Mouse (Mus musculus): ENCODE measurements at regions not wholly inside any gene's neighbourhood (a gene's known extent, or its start where the extent isn't known, plus 50 kb on each side); places are given as distances from the start of the nearest gene placed in this dataset.

DNA sequence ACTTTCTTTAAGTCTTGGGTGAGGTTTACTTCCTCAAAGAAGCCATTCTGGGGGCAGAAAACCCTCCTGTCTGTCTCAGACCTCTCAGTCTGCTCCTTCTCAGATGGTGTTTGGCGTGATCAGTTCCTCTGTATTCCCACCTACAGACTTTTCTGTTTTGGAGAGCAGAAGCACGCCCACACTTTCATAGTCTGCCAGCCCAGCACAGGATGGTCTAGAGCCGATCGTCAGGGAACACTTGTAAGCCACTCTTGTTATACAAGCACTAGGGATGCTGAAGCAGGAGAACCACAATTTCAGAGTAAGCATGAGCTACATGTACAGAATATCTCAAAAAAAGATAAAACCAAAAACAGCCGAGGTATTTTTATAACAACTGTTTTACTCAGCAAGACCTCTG lies 410.4 kb downstream of the Efna5 start:
- Histone ChIP-seq H3K9me3 (ENCODE audit: control insufficient read depth, low read length) (no peaks in the 10 kb centered on the region), H3K27ac (ENCODE audit: low read length) (no peak overlapping the region), H3K4me1 (ENCODE audit: control insufficient read depth, insufficient read depth, low read length) (no peaks in the 10 kb centered on the region), H3K4me3 (ENCODE audit: low read length) (no peak overlapping the region), H3K27me3 (replicated peaks; ENCODE audit: control insufficient read depth, insufficient read depth, low read length) (no peaks in the 10 kb centered on the region), H3K36me3 (ENCODE audit: control insufficient read depth, insufficient read depth, low read length) (no peaks in the 10 kb centered on the region), H3K4me2 (ENCODE audit: low read depth, low read length) (no peak overlapping the region), H3K9ac (ENCODE audit: low read depth, low read length) (no peak overlapping the region)
- WGBS, result 90% methylated on average over 5 of the region's 5 CpGs
- no peak for ATAC-seq

DNA sequence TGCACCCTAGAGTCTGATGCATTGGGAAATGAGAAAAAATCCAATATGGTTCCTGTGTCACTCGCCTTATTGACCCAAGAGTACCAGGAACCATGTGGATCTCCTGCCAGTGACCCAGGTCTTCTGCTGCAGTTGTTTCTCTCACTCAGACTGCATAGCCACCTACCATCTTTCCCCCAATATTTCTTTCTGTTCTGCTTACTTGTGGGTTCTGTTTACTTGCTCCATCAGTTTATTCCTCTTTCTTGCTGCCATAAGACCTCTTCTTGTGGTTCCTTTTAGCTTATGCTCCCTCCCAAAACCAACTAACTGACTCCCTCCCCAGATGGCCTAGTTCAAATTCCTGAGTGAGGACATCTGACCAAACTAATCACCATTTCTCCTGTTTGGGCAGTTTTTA lies 411.8 kb downstream of the Efna5 start:
- no peaks in the 10 kb centered on the region for H3K4me1 ChIP-seq (ENCODE audit: control insufficient read depth, insufficient read depth, low read length)
- no peaks in the 10 kb centered on the region for H3K27me3 ChIP-seq (replicated peaks; ENCODE audit: control insufficient read depth, insufficient read depth, low read length)
- no peak for ATAC-seq
- no peak overlapping the region for H3K4me3 ChIP-seq (ENCODE audit: low read length)
- H3K4me2 ChIP-seq (ENCODE audit: low read depth, low read length), result no peak overlapping the region
- no peak overlapping the region for H3K27ac ChIP-seq (ENCODE audit: low read length)
- 93% methylated on average over 1 of the region's 1 CpGs for WGBS
- H3K36me3 ChIP-seq (ENCODE audit: control insufficient read depth, insufficient read depth, low read length), result no peaks in the 10 kb centered on the region
- no peaks in the 10 kb centered on the region for H3K9me3 ChIP-seq (ENCODE audit: control insufficient read depth, low read length)
- H3K9ac ChIP-seq (ENCODE audit: low read depth, low read length), result no peak overlapping the region

DNA sequence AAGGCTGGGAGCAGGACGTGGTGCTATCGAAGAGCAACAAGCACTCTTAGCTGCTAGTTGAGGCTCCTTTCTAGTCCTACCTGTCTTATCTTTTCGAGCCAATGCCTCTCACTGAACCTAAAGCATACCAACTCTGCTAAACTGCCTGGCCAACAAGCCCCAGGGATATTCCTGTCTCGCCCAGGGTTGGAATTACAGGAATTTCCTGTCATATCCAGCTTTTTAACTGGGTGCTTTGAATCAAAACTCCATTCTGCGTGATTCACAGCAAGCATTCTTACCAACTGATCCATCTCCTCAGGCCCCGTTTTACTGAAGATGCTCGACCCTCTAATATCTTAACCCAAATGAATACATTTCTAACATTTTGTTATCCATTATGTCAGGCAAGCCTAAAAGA lies 412.3 kb downstream of the Efna5 start:
- WGBS, result 81% methylated on average over 7 of the region's 7 CpGs
- no peak for ATAC-seq
- H3K36me3 ChIP-seq (ENCODE audit: control insufficient read depth, insufficient read depth, low read length), result no peaks in the 10 kb centered on the region
- no peak overlapping the region for H3K9ac ChIP-seq (ENCODE audit: low read depth, low read length)
- no peak overlapping the region for H3K4me2 ChIP-seq (ENCODE audit: low read depth, low read length)
- no peaks in the 10 kb centered on the region for H3K4me1 ChIP-seq (ENCODE audit: control insufficient read depth, insufficient read depth, low read length)
- no peaks in the 10 kb centered on the region for H3K9me3 ChIP-seq (ENCODE audit: control insufficient read depth, low read length)
- no peaks in the 10 kb centered on the region for H3K27me3 ChIP-seq (replicated peaks; ENCODE audit: control insufficient read depth, insufficient read depth, low read length)
- no peak overlapping the region for H3K27ac ChIP-seq (ENCODE audit: low read length)
- H3K4me3 ChIP-seq (ENCODE audit: low read length), result no peak overlapping the region

DNA sequence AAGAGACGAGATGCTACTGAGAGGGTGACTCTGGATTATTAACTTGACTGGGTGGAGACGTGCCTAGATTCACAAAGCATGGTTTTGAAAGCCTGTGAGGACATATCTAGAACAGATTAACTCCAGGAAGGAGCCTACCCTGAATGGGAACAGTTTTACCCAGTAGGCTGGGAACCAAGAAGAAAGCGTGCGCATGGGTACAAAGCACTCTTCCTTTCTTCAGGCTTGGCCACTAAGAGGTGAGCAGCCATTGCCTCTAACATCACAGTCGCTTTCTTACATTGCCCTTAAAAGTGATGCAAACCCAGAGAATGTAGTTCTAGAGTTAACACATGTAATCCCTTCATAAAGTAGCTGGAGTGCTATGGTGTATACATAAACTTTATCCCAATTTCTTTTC lies 414.0 kb downstream of the Efna5 start:
- H3K27me3 ChIP-seq (replicated peaks; ENCODE audit: control insufficient read depth, insufficient read depth, low read length), result no peaks in the 10 kb centered on the region
- no peak overlapping the region for H3K9ac ChIP-seq (ENCODE audit: low read depth, low read length)
- no peaks in the 10 kb centered on the region for H3K9me3 ChIP-seq (ENCODE audit: control insufficient read depth, low read length)
- H3K4me1 ChIP-seq (ENCODE audit: control insufficient read depth, insufficient read depth, low read length), result no peaks in the 10 kb centered on the region
- ATAC-seq, result no peak
- H3K27ac ChIP-seq (ENCODE audit: low read length), result no peak overlapping the region
- H3K36me3 ChIP-seq (ENCODE audit: control insufficient read depth, insufficient read depth, low read length), result no peaks in the 10 kb centered on the region
- H3K4me3 ChIP-seq (ENCODE audit: low read length), result no peak overlapping the region
- H3K4me2 ChIP-seq (ENCODE audit: low read depth, low read length), result no peak overlapping the region
- WGBS, result 87% methylated on average over 5 of the region's 5 CpGs

DNA sequence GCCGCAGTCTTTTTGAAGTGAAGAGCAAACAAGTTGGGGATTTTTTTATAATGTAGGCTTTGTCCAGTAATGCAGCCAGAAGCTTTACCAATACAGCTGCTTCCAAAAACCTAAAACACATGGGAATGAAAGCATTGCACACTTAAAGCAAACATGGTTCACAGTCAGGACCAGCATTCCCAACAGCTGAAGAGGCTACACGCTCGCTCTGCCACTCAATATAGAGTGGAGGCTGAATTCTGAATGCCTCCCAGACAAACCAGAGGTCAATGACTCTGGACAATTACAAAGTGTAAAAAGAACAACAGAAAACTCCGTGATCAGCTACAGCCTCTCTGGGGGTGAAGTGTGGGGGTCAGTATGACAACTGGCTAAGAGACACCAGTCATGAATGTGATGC lies 416.1 kb downstream of the Efna5 start:
- no peak overlapping the region for H3K9ac ChIP-seq (ENCODE audit: low read depth, low read length)
- H3K4me1 ChIP-seq (ENCODE audit: control insufficient read depth, insufficient read depth, low read length), result no peaks in the 10 kb centered on the region
- H3K9me3 ChIP-seq (ENCODE audit: control insufficient read depth, low read length), result no peaks in the 10 kb centered on the region
- no peak overlapping the region for H3K4me3 ChIP-seq (ENCODE audit: low read length)
- H3K27ac ChIP-seq (ENCODE audit: low read length), result no peak overlapping the region
- ATAC-seq, result no peak
- WGBS, result 81% methylated on average over 4 of the region's 4 CpGs
- no peak overlapping the region for H3K4me2 ChIP-seq (ENCODE audit: low read depth, low read length)
- no peaks in the 10 kb centered on the region for H3K27me3 ChIP-seq (replicated peaks; ENCODE audit: control insufficient read depth, insufficient read depth, low read length)
- no peaks in the 10 kb centered on the region for H3K36me3 ChIP-seq (ENCODE audit: control insufficient read depth, insufficient read depth, low read length)

DNA sequence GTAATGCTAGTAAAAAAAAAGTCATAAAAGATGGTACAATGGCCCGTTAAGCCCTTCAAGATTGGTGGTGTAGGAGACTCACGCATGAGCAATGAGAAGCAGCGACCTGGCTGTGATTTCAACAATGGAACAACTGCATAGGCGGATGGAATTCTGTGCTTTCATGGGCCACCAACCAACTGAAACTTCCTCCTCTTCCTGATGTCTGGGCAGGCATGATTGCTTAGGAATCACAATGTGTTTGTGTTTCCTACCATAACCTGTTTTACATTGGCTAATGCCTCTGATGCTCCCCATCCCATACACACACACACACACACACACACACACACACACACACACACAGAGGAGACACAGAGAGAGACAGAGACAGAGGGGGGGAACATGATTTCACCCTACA lies 416.9 kb downstream of the Efna5 start:
- ATAC-seq, result no peak
- 91% methylated on average over 4 of the region's 4 CpGs for WGBS
- Histone ChIP-seq H3K36me3 (ENCODE audit: control insufficient read depth, insufficient read depth, low read length) (no peaks in the 10 kb centered on the region), H3K4me2 (ENCODE audit: low read depth, low read length) (no peak overlapping the region), H3K27me3 (replicated peaks; ENCODE audit: control insufficient read depth, insufficient read depth, low read length) (no peaks in the 10 kb centered on the region), H3K27ac (ENCODE audit: low read length) (no peak overlapping the region), H3K9me3 (ENCODE audit: control insufficient read depth, low read length) (no peaks in the 10 kb centered on the region), H3K9ac (ENCODE audit: low read depth, low read length) (no peak overlapping the region), H3K4me3 (ENCODE audit: low read length) (no peak overlapping the region), H3K4me1 (ENCODE audit: control insufficient read depth, insufficient read depth, low read length) (no peaks in the 10 kb centered on the region)

DNA sequence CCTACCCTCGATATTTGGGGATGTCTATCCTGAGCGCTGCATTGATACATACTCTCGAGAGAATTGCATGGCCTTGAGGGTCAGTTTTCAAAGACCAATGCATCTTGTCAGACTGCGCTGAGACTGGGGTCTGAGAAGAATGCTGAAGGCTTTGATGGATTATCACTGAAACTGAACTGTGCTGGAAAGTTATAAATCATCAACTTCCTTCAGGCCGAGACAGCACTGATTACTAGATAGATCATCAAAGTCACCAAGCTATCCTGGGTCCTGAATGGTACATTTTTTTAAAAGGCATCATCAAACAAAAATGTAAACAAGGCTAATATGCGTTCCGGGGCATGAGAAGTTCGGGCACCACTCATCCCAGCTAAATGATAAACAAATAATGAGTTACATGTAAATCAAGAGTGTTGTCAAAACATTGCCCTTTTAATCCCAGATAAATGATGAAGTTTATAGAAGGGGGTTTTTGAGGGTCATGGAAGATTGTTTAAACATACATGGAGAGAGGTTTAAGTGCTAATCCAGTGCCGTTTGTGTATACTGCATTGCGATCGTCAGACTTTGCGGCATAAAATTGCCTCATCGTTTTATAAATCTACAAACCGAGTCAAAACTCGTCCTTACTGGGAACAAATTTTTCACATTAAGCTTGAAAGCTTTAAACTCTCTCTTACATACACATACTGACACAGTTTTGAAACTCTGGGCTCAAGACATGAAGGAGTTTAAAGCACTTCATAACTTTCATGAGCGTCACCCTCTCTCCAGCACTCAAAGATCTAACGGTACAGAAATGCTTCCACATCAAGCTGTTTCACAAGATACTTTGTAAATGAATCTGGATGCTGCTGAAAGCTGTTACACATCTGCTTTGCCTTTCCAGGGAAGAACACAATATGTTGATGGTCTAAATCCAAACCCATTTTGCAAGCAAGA lies 419.5 kb downstream of the Efna5 start:
- H3K9me3 ChIP-seq (ENCODE audit: control insufficient read depth, low read length), result no peaks in the 10 kb centered on the region
- H3K4me2 ChIP-seq (ENCODE audit: low read depth, low read length), result no peak overlapping the region
- H3K4me1 ChIP-seq (ENCODE audit: control insufficient read depth, insufficient read depth, low read length), result no peaks in the 10 kb centered on the region
- no peaks in the 10 kb centered on the region for H3K36me3 ChIP-seq (ENCODE audit: control insufficient read depth, insufficient read depth, low read length)
- H3K27ac ChIP-seq (ENCODE audit: low read length), result no peak overlapping the region
- no peak overlapping the region for H3K9ac ChIP-seq (ENCODE audit: low read depth, low read length)
- WGBS, result 36% methylated on average over 17 of the region's 17 CpGs
- ATAC-seq, result peak; percentile 38
- no peaks in the 10 kb centered on the region for H3K27me3 ChIP-seq (replicated peaks; ENCODE audit: control insufficient read depth, insufficient read depth, low read length)
- H3K4me3 ChIP-seq (ENCODE audit: low read length), result no peak overlapping the region; the same call in 1 of the 2 replicates

DNA sequence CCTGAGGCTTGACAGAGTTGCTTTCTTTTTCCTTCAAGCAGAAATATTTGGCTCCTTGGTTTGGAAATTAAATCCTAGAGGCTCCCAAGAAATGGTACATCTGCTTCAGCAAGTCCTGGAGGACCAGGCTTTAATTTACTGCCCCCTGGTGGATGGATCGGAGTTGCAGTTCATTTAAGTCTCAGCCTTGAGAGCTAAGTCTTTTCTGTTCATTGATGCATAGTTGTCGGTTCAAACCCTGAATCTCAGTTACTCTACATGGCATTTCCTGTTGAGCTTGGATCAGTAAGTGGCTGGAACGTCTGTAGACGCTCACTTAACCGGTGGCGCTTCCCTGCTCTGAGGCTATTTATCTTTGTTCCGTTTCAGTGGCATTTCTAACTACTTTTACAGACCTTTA lies 422.2 kb downstream of the Efna5 start:
- ATAC-seq, result no peak
- 48% methylated on average over 7 of the region's 7 CpGs for WGBS
- no peaks in the 10 kb centered on the region for H3K4me1 ChIP-seq (ENCODE audit: control insufficient read depth, insufficient read depth, low read length)
- H3K27ac ChIP-seq (ENCODE audit: low read length), result no peak overlapping the region
- H3K4me2 ChIP-seq (ENCODE audit: low read depth, low read length), result no peak overlapping the region
- no peaks in the 10 kb centered on the region for H3K36me3 ChIP-seq (ENCODE audit: control insufficient read depth, insufficient read depth, low read length)
- H3K27me3 ChIP-seq (replicated peaks; ENCODE audit: control insufficient read depth, insufficient read depth, low read length), result no peaks in the 10 kb centered on the region
- H3K9me3 ChIP-seq (ENCODE audit: control insufficient read depth, low read length), result no peaks in the 10 kb centered on the region
- H3K4me3 ChIP-seq (ENCODE audit: low read length), result no peak overlapping the region
- H3K9ac ChIP-seq (ENCODE audit: low read depth, low read length), result no peak overlapping the region

DNA sequence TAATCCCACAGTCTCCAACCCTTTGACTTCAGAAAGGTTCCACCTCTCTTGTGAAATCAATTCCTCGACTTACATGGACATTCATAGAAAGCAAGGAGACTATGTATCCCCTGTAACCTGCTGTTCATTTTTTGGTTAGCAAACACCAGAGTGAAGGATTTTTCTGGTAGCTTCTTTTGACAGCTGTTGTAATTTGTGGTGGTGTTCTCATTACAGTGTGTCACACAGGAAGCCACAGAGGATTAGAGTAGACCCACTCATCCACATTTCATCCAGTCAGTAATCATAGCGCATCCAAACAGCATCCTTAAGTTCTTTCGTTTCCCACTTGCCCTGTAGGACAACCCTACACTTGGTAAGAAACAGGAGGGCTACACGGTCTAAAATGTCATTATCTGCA lies 443.1 kb downstream of the Efna5 start:
- 73% methylated on average over 4 of the region's 4 CpGs for WGBS
- Histone ChIP-seq H3K4me3 (ENCODE audit: low read length) (no peak overlapping the region), H3K36me3 (ENCODE audit: control insufficient read depth, insufficient read depth, low read length) (no peaks in the 10 kb centered on the region), H3K9me3 (ENCODE audit: control insufficient read depth, low read length) (no peaks in the 10 kb centered on the region), H3K27ac (ENCODE audit: low read length) (no peak overlapping the region), H3K4me2 (ENCODE audit: low read depth, low read length) (no peak overlapping the region), H3K27me3 (replicated peaks; ENCODE audit: control insufficient read depth, insufficient read depth, low read length) (no peaks in the 10 kb centered on the region), H3K4me1 (ENCODE audit: control insufficient read depth, insufficient read depth, low read length) (no peaks in the 10 kb centered on the region), H3K9ac (ENCODE audit: low read depth, low read length) (no peak overlapping the region)
- ATAC-seq, result no peak

DNA sequence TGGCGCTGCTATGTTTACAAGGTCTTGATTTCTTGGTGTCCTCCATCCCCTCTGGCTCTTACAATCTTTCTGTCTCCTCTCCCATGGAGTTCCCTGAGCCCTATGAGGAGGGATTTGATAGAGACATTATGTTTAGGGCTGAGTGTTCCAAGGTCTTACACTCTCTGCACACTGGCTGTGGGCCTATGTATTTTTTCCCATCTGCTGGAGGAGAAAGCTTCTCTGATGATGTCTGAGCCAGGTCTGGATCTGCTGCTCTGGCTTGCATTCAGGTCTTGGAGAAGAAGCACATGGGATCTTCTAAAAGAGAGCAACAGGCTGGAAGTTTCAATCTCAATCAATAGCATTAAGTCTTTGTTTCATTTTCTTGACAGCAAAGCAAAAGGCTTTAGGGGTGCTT lies 445.1 kb downstream of the Efna5 start:
- no peak overlapping the region for H3K27ac ChIP-seq (ENCODE audit: low read length)
- no peaks in the 10 kb centered on the region for H3K36me3 ChIP-seq (ENCODE audit: control insufficient read depth, insufficient read depth, low read length)
- H3K4me1 ChIP-seq (ENCODE audit: control insufficient read depth, insufficient read depth, low read length), result no peaks in the 10 kb centered on the region
- no peaks in the 10 kb centered on the region for H3K9me3 ChIP-seq (ENCODE audit: control insufficient read depth, low read length)
- H3K9ac ChIP-seq (ENCODE audit: low read depth, low read length), result no peak overlapping the region
- H3K4me2 ChIP-seq (ENCODE audit: low read depth, low read length), result no peak overlapping the region
- no peak for ATAC-seq
- WGBS, result 89% methylated on average over 1 of the region's 1 CpGs
- no peak overlapping the region for H3K4me3 ChIP-seq (ENCODE audit: low read length)
- H3K27me3 ChIP-seq (replicated peaks; ENCODE audit: control insufficient read depth, insufficient read depth, low read length), result no peaks in the 10 kb centered on the region
